Mouse (Mus musculus) E14TG2a.4 (cell line): ENCODE measurements around the gene Gemin6.

Experiments used
- CTCF ChIP-seq: conservative IDR thresholded peaks from 2 replicates; pipeline ENCODE4 v1.5.1; 2014; ENCODE audit warnings: low read length
- NANOG ChIP-seq: IDR thresholded peaks from 2 replicates; pipeline ENCODE4 v1.6.1; 2014; ENCODE audit warnings: borderline replicate concordance, low read length, mixed read lengths
- POU5F1 ChIP-seq: IDR thresholded peaks from 2 replicates; pipeline ENCODE4 v1.6.1; 2014; ENCODE audit warnings: low read length, borderline replicate concordance

DNA sequence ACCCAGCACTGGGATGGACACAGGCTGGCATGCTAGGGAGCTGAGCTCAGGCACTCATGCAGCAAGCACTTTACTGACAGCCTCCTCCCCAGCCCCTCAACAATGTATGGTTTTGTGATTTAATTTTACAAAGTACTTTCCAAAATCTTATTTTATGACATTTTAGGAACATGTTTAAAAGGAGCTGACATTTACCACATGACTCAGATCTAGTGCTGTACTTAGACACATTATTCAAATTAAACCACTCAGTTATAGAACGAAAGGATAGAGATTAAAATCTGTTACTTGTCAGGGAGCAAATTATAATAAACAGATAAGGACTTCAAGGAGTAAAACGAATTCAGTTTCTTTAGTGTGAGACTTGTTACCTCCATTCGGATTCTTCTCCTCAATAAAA, 11.2 kb downstream of the Gemin6 start:
- no peak for TF ChIP-seq CTCF
- no peak for TF ChIP-seq POU5F1
- TF ChIP-seq NANOG, result no peak
